Mouse (Mus musculus) adrenal gland, adult 18-20 months (tissue): ENCODE results near the gene Gm10643. TPM values are rescaled to one million over a fixed set of nuclear protein-coding genes. Genes with fewer than 3 reads are reported as not detected.

ENCODE experiments used
- DNase-seq, 2 experiments: peaks; one replicate each; pipeline ENCODE4 v3.0.0; 2021 to 2022; ENCODE audit warnings: low spot score in 2 of 2
- total RNA-seq, 2 experiments: library from RNA; stranded (reverse); gene quantifications; 1 replicate in 1 of 2; 2 replicates in 1 of 2; pipeline ENCODE4 v1.2.3; 2021

Gm10643 gene
- total RNA-seq, 2 experiments from 2014 or later: 2.5 to 2.6 TPM

- DNase-seq: no peak
Measured at GRCm38 (mm10) chr8:84072321-84072720, 7.4 kb upstream of the Gm10643 start.

- DNase-seq: no peak
Measured at GRCm38 (mm10) chr8:84071921-84072320, 7.0 kb upstream of the Gm10643 start.

GRCm38 (mm10) chr8:84070667-84071066 is 5.7 kb upstream of the Gm10643 start:
- DNase-seq: no peak

- no peak for DNase-seq
Measured at GRCm38 (mm10) chr8:84070241-84070640, 5.3 kb upstream of the Gm10643 start.

- DNase-seq: no peak
Measured at GRCm38 (mm10) chr8:84069750-84070149, 4.8 kb upstream of the Gm10643 start.

- no peak for DNase-seq
Measured at GRCm38 (mm10) chr8:84069169-84069568, 4.2 kb upstream of the Gm10643 start.

- no peak for DNase-seq
Measured at GRCm38 (mm10) chr8:84068316-84069035, 3.5 kb upstream of the Gm10643 start.

GRCm38 (mm10) chr8:84067911-84068310 is 3.0 kb upstream of the Gm10643 start:
- DNase-seq: no peak

GRCm38 (mm10) chr8:84067047-84067573 is 2.2 kb upstream of the Gm10643 start:
- DNase-seq: peak; percentile 99

GRCm38 (mm10) chr8:84066291-84066930 is 1.5 kb upstream of the Gm10643 start, which contains the start of gene Rfx1:
Gene Rfx1 (plus strand): TSS chr8:84066834.
- peak; percentile 94 to 97 for DNase-seq

- DNase-seq: no peak
Measured at GRCm38 (mm10) chr8:84065457-84066072, 628 bp upstream of the Gm10643 start.

GRCm38 (mm10) chr8:84063861-84064610 is 901 bp downstream of the Gm10643 start:
- no peak for DNase-seq

GRCm38 (mm10) chr8:84060245-84060644 is 4.7 kb downstream of the Gm10643 start:
- no peak for DNase-seq

GRCm38 (mm10) chr8:84059226-84059625 is 5.7 kb downstream of the Gm10643 start:
- DNase-seq: no peak

- no peak for DNase-seq
Measured at GRCm38 (mm10) chr8:84057827-84058226, 7.1 kb downstream of the Gm10643 start.

GRCm38 (mm10) chr8:84053229-84053628 is 11.7 kb downstream of the Gm10643 start:
- DNase-seq: no peak

GRCm38 (mm10) chr8:84052746-84053145 is 12.2 kb downstream of the Gm10643 start:
- DNase-seq: no peak

- DNase-seq: no peak
Measured at GRCm38 (mm10) chr8:84048171-84048570, 16.8 kb downstream of the Gm10643 start.

- no peak for DNase-seq
Measured at GRCm38 (mm10) chr8:84046505-84046904, 18.4 kb downstream of the Gm10643 start.

GRCm38 (mm10) chr8:84044900-84045299 is 20.0 kb downstream of the Gm10643 start, which contains the start of gene Rln3:
Gene Rln3 (minus strand): TSS chr8:84045000.
- no peak for DNase-seq

- DNase-seq: no peak
Measured at GRCm38 (mm10) chr8:84044103-84044502, 20.8 kb downstream of the Gm10643 start.
